Mouse (Mus musculus) megakaryocyte, embryonic 14.5 days (primary cell): ENCODE measurements around the gene Meis3. TPM values are rescaled to one million over a fixed set of nuclear protein-coding genes. Genes with fewer than 3 reads are reported as not detected.

ENCODE experiments used
- H3K27me3 ChIP-seq: replicated peaks from 2 replicates; pipeline ENCODE3; 2012; ENCODE audit warnings: inconsistent platforms
- H3K36me3 ChIP-seq: replicated peaks from 2 replicates; pipeline ENCODE3; 2012; ENCODE audit warnings: low read length, inconsistent platforms, mixed read lengths
- H3K4me1 ChIP-seq: 2 replicates; pipeline ENCODE4 v1.6.1; 2012; ENCODE audit warnings: inconsistent platforms
- H3K4me3 ChIP-seq: replicated peaks from 2 replicates; pipeline ENCODE3; 2012; ENCODE audit warnings: moderate library complexity, mild to moderate bottlenecking, inconsistent platforms
- H3K9me3 ChIP-seq: 2 replicates; pipeline ENCODE4 v1.6.1; 2012; ENCODE audit warnings: inconsistent platforms
- FLI1 ChIP-seq: IDR thresholded peaks from 2 replicates; pipeline ENCODE4 v1.6.1; 2012; ENCODE audit warnings: low read length, inconsistent platforms, mixed read lengths
- GATA1 ChIP-seq: IDR thresholded peaks from 3 replicates; pipeline ENCODE4 v1.6.1; 2012; ENCODE audit warnings: mixed read lengths, low read length, inconsistent platforms, borderline replicate concordance
- polyA plus RNA-seq: library from polyadenylated mRNA; stranded (reverse); fragments of >175 nt; gene quantifications from 2 replicates; pipeline ENCODE4 v1.2.3, GENCODE M21; 2012; ENCODE audit warnings: low replicate concordance; ENCODE audit not compliant: insufficient read depth

Gene Meis3
- polyA plus RNA-seq, 1 experiment, result 1.4 TPM

GRCm38 (mm10) chr7:16204791-16205190, 29.9 kb downstream of the Meis3 start:
- peak overlapping the region; percentile 55 for H3K4me3 ChIP-seq
- H3K4me1 ChIP-seq, result peaks cover 91% of the 10 kb centered on the region
- TF ChIP-seq GATA1 (no peak), FLI1 (no peak)
- no peaks in the 10 kb centered on the region for H3K9me3 ChIP-seq
- peaks cover 82% of the 10 kb centered on the region for H3K36me3 ChIP-seq
- no peaks in the 10 kb centered on the region for H3K27me3 ChIP-seq

- Histone ChIP-seq H3K27me3 (no peaks in the 10 kb centered on the region), H3K9me3 (no peaks in the 10 kb centered on the region), H3K36me3 (peaks cover 84% of the 10 kb centered on the region), H3K4me3 (peak overlapping the region; percentile 73), H3K4me1 (peaks cover 89% of the 10 kb centered on the region)
- TF ChIP-seq GATA1 (no peak), FLI1 (no peak)
Measured at GRCm38 (mm10) chr7:16207076-16207475, 32.2 kb downstream of the Meis3 start.

- TF ChIP-seq GATA1, result no peak
- TF ChIP-seq FLI1, result no peak
- peaks cover 81% of the 10 kb centered on the region for H3K36me3 ChIP-seq
- no peaks in the 10 kb centered on the region for H3K9me3 ChIP-seq
- H3K4me1 ChIP-seq, result peaks cover 89% of the 10 kb centered on the region
- peak overlapping the region; percentile 73 for H3K4me3 ChIP-seq
- no peaks in the 10 kb centered on the region for H3K27me3 ChIP-seq
Measured at GRCm38 (mm10) chr7:16207496-16207895, 32.6 kb downstream of the Meis3 start.

- no peak for TF ChIP-seq FLI1
- TF ChIP-seq GATA1, result no peak
- H3K9me3 ChIP-seq, result no peaks in the 10 kb centered on the region
- H3K36me3 ChIP-seq, result peaks cover 81% of the 10 kb centered on the region
- H3K27me3 ChIP-seq, result no peaks in the 10 kb centered on the region
- no peak overlapping the region for H3K4me3 ChIP-seq
- H3K4me1 ChIP-seq, result peaks cover 91% of the 10 kb centered on the region
Measured at GRCm38 (mm10) chr7:16208781-16209665, 34.1 kb downstream of the Meis3 start.

- Histone ChIP-seq H3K4me3 (no peak overlapping the region), H3K9me3 (no peaks in the 10 kb centered on the region), H3K27me3 (no peaks in the 10 kb centered on the region), H3K4me1 (peaks cover 91% of the 10 kb centered on the region), H3K36me3 (peaks cover 81% of the 10 kb centered on the region)
- no peak for TF ChIP-seq GATA1
- TF ChIP-seq FLI1, result no peak
Measured at GRCm38 (mm10) chr7:16210862-16211365, 36.0 kb downstream of the Meis3 start.

GRCm38 (mm10) chr7:16213196-16213595, 38.3 kb downstream of the Meis3 start:
- no peak overlapping the region for H3K4me3 ChIP-seq
- TF ChIP-seq GATA1 (no peak), FLI1 (no peak)
- H3K4me1 ChIP-seq, result peaks cover 81% of the 10 kb centered on the region
- no peaks in the 10 kb centered on the region for H3K27me3 ChIP-seq
- H3K36me3 ChIP-seq, result peaks cover 96% of the 10 kb centered on the region
- H3K9me3 ChIP-seq, result no peaks in the 10 kb centered on the region

GRCm38 (mm10) chr7:16213986-16214385, 39.1 kb downstream of the Meis3 start:
- Histone ChIP-seq H3K36me3 (peaks cover 97% of the 10 kb centered on the region), H3K4me3 (no peak overlapping the region), H3K9me3 (no peaks in the 10 kb centered on the region), H3K4me1 (peaks cover 75% of the 10 kb centered on the region), H3K27me3 (no peaks in the 10 kb centered on the region)
- TF ChIP-seq FLI1 (no peak), GATA1 (no peak)

GRCm38 (mm10) chr7:16221582-16222272, 46.8 kb downstream of the Meis3 start, which contains the start of gene Dhx34:
TSS of gene Dhx34 (minus strand) at chr7:16222037.
- TF ChIP-seq FLI1 (no peak), GATA1 (no peak)
- Histone ChIP-seq H3K9me3 (no peaks in the 10 kb centered on the region), H3K27me3 (no peaks in the 10 kb centered on the region), H3K36me3 (peaks cover 28% of the 10 kb centered on the region), H3K4me1 (peaks cover 29% of the 10 kb centered on the region), H3K4me3 (peak within 1 kb of the TSS; percentile 93)

GRCm38 (mm10) chr7:16229869-16230268, 55.0 kb downstream of the Meis3 start:
- H3K4me1 ChIP-seq, result peaks cover 48% of the 10 kb centered on the region
- peaks cover 21% of the 10 kb centered on the region for H3K9me3 ChIP-seq
- H3K27me3 ChIP-seq, result no peaks in the 10 kb centered on the region
- H3K4me3 ChIP-seq, result no peak overlapping the region
- peaks cover 23% of the 10 kb centered on the region for H3K36me3 ChIP-seq
- TF ChIP-seq GATA1 (no peak), FLI1 (no peak)

Other genes starting within 250 kb of the Meis3 start
- gene Nop53, start 229.0 kb upstream of the Meis3 start, polyA plus RNA-seq, result 159 and 504 TPM in 2 replicates
- gene Ehd2, start 207.5 kb upstream of the Meis3 start, polyA plus RNA-seq, result 0.84 and 0.93 TPM in 2 replicates
- gene Bicra, start 127.2 kb upstream of the Meis3 start, polyA plus RNA-seq, result 30.6 and 132 TPM in 2 replicates
- gene Zfp541, start 113.3 kb upstream of the Meis3 start, polyA plus RNA-seq, result 0.15 TPM in 1 of 2 replicates, not detected in the other
- 161 and 318 TPM in 2 replicates for gene Napa, start 76.6 kb upstream of the Meis3 start, polyA plus RNA-seq
- 5.7 and 14.1 TPM in 2 replicates for gene Kptn, start 55.2 kb upstream of the Meis3 start, polyA plus RNA-seq
- not detected in 2 replicates for gene Slc8a2, start 45.3 kb upstream of the Meis3 start, polyA plus RNA-seq
- 29.7 and 75.4 TPM in 2 replicates for gene Dhx34, start 46.9 kb downstream of the Meis3 start, polyA plus RNA-seq
- gene C5ar2, start 69.1 kb downstream of the Meis3 start, polyA plus RNA-seq, result 0.04 TPM in 1 of 2 replicates, not detected in the other
- 2.0 and 6.6 TPM in 2 replicates for gene C5ar1, start 84.5 kb downstream of the Meis3 start, polyA plus RNA-seq
- 53.8 and 168 TPM in 2 replicates for gene Inafm1, start 98.5 kb downstream of the Meis3 start, polyA plus RNA-seq
- 27.8 and 101 TPM in 2 replicates for gene Ccdc9, start 111.7 kb downstream of the Meis3 start, polyA plus RNA-seq
- 1,043 and 5,254 TPM in 2 replicates for gene Bbc3, start 133.3 kb downstream of the Meis3 start, polyA plus RNA-seq
- gene Sae1, start 212.7 kb downstream of the Meis3 start, polyA plus RNA-seq, result 4.3 and 20.1 TPM in 2 replicates
- 59.1 and 96.9 TPM in 2 replicates for gene Zc3h4, start 225.8 kb downstream of the Meis3 start, polyA plus RNA-seq